Mouse (Mus musculus): ENCODE data around the gene Mab21l1. TPM values are rescaled to one million over a fixed set of nuclear protein-coding genes. Genes with fewer than 3 reads are reported as not detected.

Gene Mab21l1
- total RNA-seq, 2 experiments from 2014 or later: 3.1 to 3.3 TPM

DNA sequence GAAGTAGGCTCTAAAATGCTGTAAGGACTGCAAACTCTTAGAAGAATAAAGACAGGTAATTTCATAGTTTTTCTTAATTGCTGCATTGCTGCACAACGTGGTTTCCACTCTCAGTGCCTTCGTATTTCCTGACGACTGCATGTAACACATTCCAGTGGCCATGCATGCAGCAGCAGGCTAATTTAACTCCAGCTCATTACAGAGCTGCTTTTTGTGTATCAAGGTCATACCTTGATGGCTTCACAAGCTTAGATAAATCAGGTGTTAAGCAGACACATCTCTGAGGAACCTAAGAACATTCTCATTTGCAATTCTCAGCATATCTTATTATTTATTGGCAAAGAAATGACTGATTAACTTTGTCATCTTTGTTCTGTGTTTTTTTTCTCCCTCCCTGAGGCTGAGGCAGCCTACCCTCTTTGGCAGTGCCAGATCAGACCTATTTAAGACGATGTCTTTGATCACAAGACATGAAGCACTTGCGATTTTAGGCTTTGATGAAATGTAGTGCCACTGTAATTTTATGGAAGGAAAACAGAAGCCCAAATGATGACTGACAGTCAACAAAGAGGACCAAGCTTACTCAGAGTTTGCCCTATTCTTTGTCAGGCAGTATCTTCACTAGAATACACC, 32.8 kb downstream of the Mab21l1 start:
- DNase-seq: no peak

DNA sequence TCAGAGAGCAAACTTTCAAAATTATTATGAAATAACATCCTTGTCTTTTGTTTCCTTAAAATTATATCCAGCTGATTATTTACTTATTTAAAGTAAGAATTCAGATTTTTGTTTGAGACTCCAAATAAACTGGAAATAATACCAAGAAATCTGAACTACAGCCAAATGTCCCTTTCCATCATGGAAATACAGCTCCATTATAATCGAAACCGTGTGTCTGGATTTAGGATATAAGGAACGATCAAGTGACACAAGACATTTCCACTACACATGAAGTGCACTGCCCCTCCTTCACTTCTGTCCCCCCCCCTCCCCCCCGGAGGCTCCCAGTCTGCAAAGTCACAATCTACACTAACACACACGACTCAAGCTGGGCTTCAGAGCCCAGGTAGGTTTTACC, 33.8 kb downstream of the Mab21l1 start:
- DNase-seq: no peak

DNA sequence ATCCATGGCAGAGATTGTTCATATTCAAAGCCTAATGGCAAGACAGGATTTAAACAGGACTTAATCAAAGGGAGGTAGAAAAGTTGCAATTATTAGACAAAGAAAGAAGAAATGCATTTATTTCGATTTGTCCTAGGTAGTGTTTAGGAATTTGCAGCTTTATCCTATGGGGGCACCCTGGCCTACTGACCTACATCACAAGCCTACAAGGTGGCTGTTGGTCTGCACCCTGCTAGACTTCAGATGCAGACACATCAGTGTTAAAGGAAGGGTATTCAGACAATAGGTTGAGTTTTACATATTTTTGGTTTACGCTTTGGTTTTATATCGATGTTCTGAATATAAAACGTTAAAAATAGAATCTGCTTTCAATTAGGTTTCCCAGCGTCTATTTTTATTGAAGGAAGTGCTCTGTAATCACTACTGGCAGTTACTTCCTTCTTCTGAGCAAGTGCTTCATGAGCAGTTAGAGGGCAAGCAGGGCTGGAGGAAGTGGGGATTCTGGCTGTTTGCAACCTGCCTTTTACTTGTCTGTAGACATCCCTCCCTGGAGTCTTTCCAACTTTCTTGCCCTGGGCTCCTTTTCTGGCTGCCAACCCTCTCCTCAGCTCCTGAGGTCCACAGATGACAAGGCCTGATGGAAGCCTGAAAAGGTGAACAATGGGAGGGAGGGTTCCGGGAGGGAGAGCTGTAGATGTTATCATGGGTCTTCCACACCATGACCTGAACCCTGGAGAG, 34.5 kb downstream of the Mab21l1 start:
- no peak for DNase-seq

DNA sequence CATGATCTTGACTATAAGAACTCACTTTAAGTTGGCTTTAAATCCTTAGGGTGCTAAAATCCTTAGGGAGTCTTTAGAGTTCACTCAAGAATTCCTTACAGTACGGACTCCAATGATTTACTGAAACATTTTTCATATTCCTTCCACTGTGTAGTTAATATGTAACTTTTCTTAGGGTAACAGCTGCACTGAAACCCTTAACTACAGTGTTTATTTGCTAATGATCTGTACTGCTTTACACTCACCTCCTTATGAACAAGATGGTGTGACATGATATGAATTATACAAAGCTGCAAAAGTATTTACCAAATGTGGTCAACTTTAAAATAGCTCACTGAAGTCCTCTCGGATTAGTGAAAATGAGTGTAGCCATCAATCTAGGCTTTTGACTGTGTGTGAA, 35.8 kb downstream of the Mab21l1 start:
- no peak for DNase-seq

DNA sequence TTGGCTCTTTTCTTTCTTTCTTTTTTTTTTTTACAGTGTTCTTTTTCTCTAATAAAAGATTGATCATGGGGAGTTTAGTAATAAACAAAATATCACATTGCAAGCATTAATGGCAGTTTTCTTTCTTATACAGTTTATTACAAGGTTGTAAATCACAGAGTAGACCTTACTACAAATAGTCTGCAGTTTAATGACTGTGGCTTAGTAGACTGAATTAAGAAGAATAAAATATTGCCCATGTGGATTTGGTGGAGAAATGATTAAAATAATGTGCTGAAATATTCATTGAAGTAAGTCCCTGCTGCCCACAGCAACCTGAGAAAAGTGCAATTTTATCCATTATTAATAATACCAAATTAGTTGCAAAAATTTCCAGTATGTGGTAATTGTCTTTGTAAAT, 37.3 kb downstream of the Mab21l1 start:
- no peak for DNase-seq

DNA sequence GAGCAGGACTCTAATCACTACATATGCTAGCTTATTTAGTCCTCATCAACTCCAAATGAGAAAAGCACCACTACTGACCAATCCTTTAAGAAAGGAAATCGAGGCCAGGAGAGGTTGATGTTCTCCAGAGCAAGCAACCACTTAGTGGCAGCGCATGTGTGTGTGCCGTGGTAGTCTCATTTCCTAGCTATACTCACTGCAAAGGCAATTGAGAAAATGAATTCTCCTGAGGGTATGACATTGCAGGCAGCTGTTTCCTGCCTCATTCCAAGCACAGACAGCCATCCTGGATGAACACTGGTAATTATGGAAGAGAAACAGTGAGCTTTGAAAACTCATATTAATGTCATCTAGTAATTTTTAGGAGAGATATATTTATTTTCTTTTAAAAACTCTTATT, 42.6 kb downstream of the Mab21l1 start:
- no peak for DNase-seq

DNA sequence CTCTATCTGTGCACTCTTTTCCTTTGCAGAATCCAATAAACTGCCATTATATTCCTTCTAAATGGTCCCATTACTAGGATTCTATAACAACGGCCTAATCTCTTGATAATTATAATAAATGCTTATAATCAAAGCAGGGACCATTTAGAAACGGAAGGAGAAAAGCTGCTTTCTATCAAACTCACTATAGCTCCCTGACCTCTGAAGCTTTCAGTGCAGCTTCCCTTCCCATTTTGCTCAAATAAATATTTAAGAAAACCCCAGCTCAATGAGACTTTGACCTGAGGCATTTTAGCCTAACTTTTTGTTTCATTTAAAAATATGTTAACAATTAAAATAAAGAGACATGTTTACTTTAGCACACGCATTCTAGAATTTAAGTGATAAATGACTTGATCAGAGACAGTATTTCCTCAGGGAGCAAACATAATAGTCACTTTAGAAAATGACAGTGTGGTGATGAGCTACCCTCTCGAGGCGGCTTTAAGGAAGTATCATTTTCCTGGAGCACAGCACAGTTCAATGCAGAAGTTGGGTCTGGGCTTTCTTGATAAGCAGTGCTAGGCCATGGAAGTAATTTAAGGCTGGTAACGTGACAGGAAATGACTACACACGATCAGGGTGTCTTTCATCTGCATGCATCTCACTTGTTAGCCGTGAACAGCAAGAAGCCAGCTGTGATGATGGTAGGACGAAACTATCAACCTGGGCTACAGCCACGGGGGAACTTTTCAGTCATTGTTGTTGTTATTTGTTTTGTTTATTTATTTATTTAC, 46.4 kb downstream of the Mab21l1 start:
- DNase-seq: no peak

DNA sequence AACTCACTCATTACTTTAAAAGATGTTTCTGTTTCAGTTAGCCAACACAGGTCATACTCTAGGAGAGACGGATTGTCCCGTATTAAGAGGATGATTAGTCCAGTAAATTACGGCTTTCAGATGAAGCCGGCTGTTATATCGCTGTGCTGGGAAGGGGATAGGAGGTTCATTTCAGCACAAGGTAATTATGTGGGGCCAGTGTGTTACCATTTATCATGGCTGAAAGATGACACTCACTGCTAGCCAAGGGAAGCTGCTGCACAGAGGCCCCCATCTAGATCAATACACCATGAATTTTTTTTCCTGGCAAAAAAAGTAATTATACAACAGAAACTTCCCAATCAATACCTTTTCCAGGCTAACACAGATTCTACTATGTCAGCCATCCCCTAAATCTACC, 47.9 kb downstream of the Mab21l1 start:
- no peak for DNase-seq

All from gastrocnemius, postnatal 10 days (tissue).